Mouse (Mus musculus) liver, adult 2 months (tissue): ENCODE results near the gene Srcin1. TPM values are rescaled to one million over a fixed set of nuclear protein-coding genes. Genes with fewer than 3 reads are reported as not detected.

Source experiments
- DNase-seq: peaks from one replicate; pipeline ENCODE4 v3.0.0-alpha.2; 2011; ENCODE audit warnings: low read depth, low spot score; ENCODE audit errors: extremely low read depth
- H3K27ac ChIP-seq: fragments of 200-500 bp; replicated peaks from 2 replicates; pipeline ENCODE4 v1.5.1; 2012; ENCODE audit warnings: low read depth, mild to moderate bottlenecking, control low read depth, inconsistent platforms, low read length; ENCODE audit not compliant: insufficient read depth
- H3K27me3 ChIP-seq: fragments of 200-500 bp; 2 replicates; pipeline ENCODE4 v1.6.1; 2012; ENCODE audit warnings: mild to moderate bottlenecking, moderate library complexity, low read length, inconsistent platforms; ENCODE audit not compliant: control insufficient read depth, insufficient read depth
- H3K36me3 ChIP-seq: fragments of 200-500 bp; 2 replicates; pipeline ENCODE4 v1.6.1; 2012; ENCODE audit warnings: low read length, inconsistent platforms; ENCODE audit not compliant: control insufficient read depth, insufficient read depth
- H3K4me1 ChIP-seq: fragments of 200-500 bp; 2 replicates; pipeline ENCODE4 v1.6.1; 2011; ENCODE audit warnings: low read length; ENCODE audit not compliant: control insufficient read depth, insufficient read depth
- H3K4me3 ChIP-seq: fragments of 200-500 bp; 2 replicates; pipeline ENCODE4 v1.5.1; 2011; ENCODE audit warnings: low read depth, mild to moderate bottlenecking, control low read depth, low read length, moderate library complexity; ENCODE audit not compliant: insufficient read depth
- H3K79me2 ChIP-seq: fragments of 200-500 bp; 2 replicates; pipeline ENCODE4 v1.6.1; 2012; ENCODE audit warnings: inconsistent platforms, mild to moderate bottlenecking, low read length, moderate library complexity; ENCODE audit not compliant: control insufficient read depth, insufficient read depth
- H3K9ac ChIP-seq: fragments of 200-500 bp; 2 replicates; pipeline ENCODE4 v1.6.1; 2012; ENCODE audit warnings: low read depth, mild to moderate bottlenecking, control low read depth, inconsistent platforms, low read length
- CTCF ChIP-seq: fragments of 200-500 bp; IDR thresholded peaks from 2 replicates; pipeline ENCODE4 v1.5.1; 2011; ENCODE audit warnings: low read depth, low read length, control low read depth
- POLR2A ChIP-seq: fragments of 200-500 bp; IDR thresholded peaks from 2 replicates; pipeline ENCODE4 v1.6.1; 2011; ENCODE audit warnings: low read length, control low read depth; ENCODE audit not compliant: insufficient read depth; ENCODE audit errors: extremely low read depth
- WGBS: fragments of 180-500 bp; shearing (Covaris S2); methylation state at CpG from one replicate; pipeline ENCODE4 v1.1.7; 2018; 5-methylcytosine and 5-hydroxymethylcytosine counted together
- polyA plus RNA-seq: library from polyadenylated mRNA; depleted of rRNA; stranded (reverse); fragments of >200 nt; gene quantifications from 2 replicates; pipeline ENCODE4 v1.2.3, GENCODE M21; 2012
- total RNA-seq: library from RNA; depleted of rRNA; stranded (reverse); fragments of >200 nt; gene quantifications from 2 replicates; pipeline ENCODE4 v1.2.3, GENCODE M21; 2014

Gene Srcin1
- total and polyA plus RNA-seq, 2 experiments = under 0.01 to 0.12 TPM

DNA sequence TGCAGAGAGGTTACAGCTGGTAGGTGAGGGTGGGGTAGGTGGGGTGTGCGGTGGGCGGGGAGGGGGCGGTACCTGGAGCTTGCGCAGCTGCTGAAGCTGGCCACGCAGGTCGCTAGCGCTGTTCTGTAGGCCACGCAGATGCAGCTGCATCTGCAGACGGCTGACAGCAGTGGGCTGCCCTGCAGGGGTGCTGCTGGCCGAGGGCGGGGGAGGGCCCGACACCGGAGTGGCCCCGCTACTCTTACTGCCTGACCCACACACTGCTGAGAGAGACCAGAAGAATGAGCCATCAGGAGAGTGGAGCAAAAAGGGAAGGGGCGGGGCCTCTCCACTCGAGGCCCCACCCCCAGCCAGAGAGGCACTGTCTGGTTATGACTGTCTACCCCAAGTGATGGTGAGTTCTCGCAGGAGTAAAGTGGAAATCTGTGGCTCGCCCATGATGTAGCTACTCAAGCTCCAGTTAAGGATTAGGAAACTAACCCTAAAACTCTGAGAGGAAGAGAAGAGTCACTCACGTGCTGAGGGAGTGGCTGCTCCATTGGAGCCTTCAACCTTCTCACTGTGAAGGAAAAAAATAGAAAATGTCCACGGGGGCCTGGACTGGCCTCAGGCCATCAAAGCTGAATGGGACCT, 42.9 kb downstream of the Srcin1 start:
- WGBS = 9% methylated on average over 20 of the region's 20 CpGs
- DNase-seq = no peak
- no peak for TF ChIP-seq CTCF
- no peak for TF ChIP-seq POLR2A

GRCm38 (mm10) chr11:97532354-97532753, 43.6 kb downstream of the Srcin1 start:
- Histone ChIP-seq H3K27ac (no peak overlapping the region), H3K9ac (no peak overlapping the region), H3K27me3 (peaks cover 15% of the 10 kb centered on the region), H3K4me1 (peaks cover 10% of the 10 kb centered on the region), H3K36me3 (no peaks in the 10 kb centered on the region), H3K4me3 (no peak overlapping the region), H3K79me2 (no peaks in the 10 kb centered on the region)
- TF ChIP-seq POLR2A (no peak), CTCF (no peak)
- WGBS = 35% methylated on average over 8 of the region's 8 CpGs
- DNase-seq = no peak

More for the DNA sequence above, 42.9 kb downstream of the Srcin1 start:
- H3K27me3 ChIP-seq = peaks cover 15% of the 10 kb centered on the region
- no peaks in the 10 kb centered on the region for H3K36me3 ChIP-seq
- no peak overlapping the region for H3K27ac ChIP-seq
- no peak overlapping the region; the same call in 1 of the 2 replicates for H3K4me3 ChIP-seq
- no peak overlapping the region for H3K9ac ChIP-seq
- no peaks in the 10 kb centered on the region for H3K79me2 ChIP-seq
- H3K4me1 ChIP-seq = peaks cover 10% of the 10 kb centered on the region

- 3% methylated on average over 46 of the region's 46 CpGs for WGBS
- H3K27ac ChIP-seq = no peak overlapping the region
- H3K36me3 ChIP-seq = no peaks in the 10 kb centered on the region
- no peaks in the 10 kb centered on the region for H3K79me2 ChIP-seq
- H3K9ac ChIP-seq = peak overlapping the region; percentile 42; the same call in 1 of the 2 replicates
- peak overlapping the region; percentile 57 for H3K4me3 ChIP-seq
- peaks cover 12% of the 10 kb centered on the region for H3K27me3 ChIP-seq
- peak; percentile 75 for DNase-seq
- peak; percentile 97 for TF ChIP-seq CTCF
- no peak for TF ChIP-seq POLR2A
- peaks cover 10% of the 10 kb centered on the region for H3K4me1 ChIP-seq
Observed at GRCm38 (mm10) chr11:97531381-97532260, 44.4 kb downstream of the Srcin1 start.

DNA sequence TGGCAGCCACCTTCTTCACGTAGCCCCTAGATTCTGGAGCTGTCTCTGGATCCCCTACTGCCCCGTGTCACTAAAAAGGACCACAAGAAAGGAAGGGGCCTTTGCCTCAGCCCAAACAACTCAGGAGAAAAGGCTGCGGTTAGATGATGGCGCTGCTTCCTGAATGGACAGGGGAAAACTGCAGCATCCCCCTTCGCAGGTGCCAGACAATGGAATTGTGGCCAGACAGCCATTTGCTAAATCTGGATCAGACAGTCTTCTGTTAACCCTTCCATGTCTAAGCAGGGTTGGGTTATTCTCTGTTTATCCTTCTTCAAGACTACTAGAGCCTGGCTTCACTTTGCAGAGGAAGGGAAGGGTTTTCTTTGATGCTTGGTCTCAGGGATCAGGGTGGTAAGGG, 45.0 kb downstream of the Srcin1 start:
- H3K36me3 ChIP-seq = no peaks in the 10 kb centered on the region
- H3K4me1 ChIP-seq = peaks cover 10% of the 10 kb centered on the region
- H3K4me3 ChIP-seq = no peak overlapping the region
- H3K9ac ChIP-seq = no peak overlapping the region
- H3K27me3 ChIP-seq = peaks cover 12% of the 10 kb centered on the region
- H3K79me2 ChIP-seq = no peaks in the 10 kb centered on the region
- TF ChIP-seq CTCF (no peak), POLR2A (no peak)
- H3K27ac ChIP-seq = no peak overlapping the region
- DNase-seq = no peak
- 80% methylated on average over 5 of the region's 5 CpGs for WGBS

DNA sequence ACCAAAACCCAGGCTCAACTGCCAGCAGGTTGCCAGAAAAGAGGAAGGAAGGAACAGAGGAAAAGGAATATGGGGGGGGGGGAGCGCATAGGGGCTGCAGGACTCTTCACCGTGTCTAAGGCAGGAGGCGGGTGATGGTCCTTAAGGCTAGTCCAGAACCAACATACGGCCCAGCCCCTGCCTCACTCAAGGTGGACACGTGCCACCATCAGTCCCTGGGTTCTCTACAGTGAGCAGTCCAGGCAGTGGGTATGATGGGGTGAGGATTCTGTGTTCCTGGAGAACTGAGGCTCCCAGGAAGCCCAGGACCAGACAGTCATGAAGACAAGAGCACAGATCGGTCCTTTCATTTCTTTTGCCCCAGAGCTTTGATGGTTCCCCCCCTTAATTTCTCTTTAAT, 45.9 kb downstream of the Srcin1 start:
- Histone ChIP-seq H3K27ac (no peak overlapping the region), H3K79me2 (no peaks in the 10 kb centered on the region), H3K9ac (no peak overlapping the region), H3K4me1 (peaks cover 10% of the 10 kb centered on the region), H3K36me3 (no peaks in the 10 kb centered on the region), H3K4me3 (no peak overlapping the region), H3K27me3 (peaks cover 9% of the 10 kb centered on the region)
- no peak for DNase-seq
- TF ChIP-seq CTCF = no peak
- no peak for TF ChIP-seq POLR2A
- WGBS = 80% methylated on average over 5 of the region's 6 CpGs
